Mouse (Mus musculus) liver, postnatal 0 days (tissue): ENCODE results near the gene Rtn3. TPM values are rescaled to one million over a fixed set of nuclear protein-coding genes. Genes with fewer than 3 reads are reported as not detected.
A peak's percentile ranks its signal among the peaks of the same experiment; 100 is the strongest.

Experiments
- ATAC-seq: fragments of 200-750 bp; cut with Nextera tagmentation; 2 replicates; pipeline ENCODE4 v1.8.0; 2017; ENCODE audit warnings: mild to moderate bottlenecking, moderate library complexity
- DNase-seq: peaks from one replicate; pipeline ENCODE4 v3.0.0-alpha.2; 2016
- H3K27ac ChIP-seq: fragments of 300-500 bp; sonication (generic); 2 replicates; pipeline ENCODE4 v1.5.1; 2014; ENCODE audit warnings: antibody characterized with exemption, moderate library complexity, mild to moderate bottlenecking, low read depth
- H3K27me3 ChIP-seq: fragments of 300-500 bp; sonication (generic); 2 replicates; pipeline ENCODE4 v1.6.1; 2014; ENCODE audit warnings: low read length, control low read depth, mixed read lengths; ENCODE audit not compliant: insufficient read depth
- H3K36me3 ChIP-seq: fragments of 300-500 bp; sonication (generic); replicated peaks from 2 replicates; pipeline ENCODE4 v1.6.1; 2014; ENCODE audit warnings: mild to moderate bottlenecking, control low read depth, low read length, moderate library complexity, mixed read lengths; ENCODE audit not compliant: insufficient read depth
- H3K4me1 ChIP-seq: fragments of 300-500 bp; sonication (generic); 2 replicates; pipeline ENCODE4 v1.6.1; 2014; ENCODE audit warnings: antibody characterized with exemption, mild to moderate bottlenecking, control low read depth; ENCODE audit not compliant: insufficient read depth
- H3K4me2 ChIP-seq: fragments of 300-500 bp; sonication (generic); 2 replicates; pipeline ENCODE4 v1.6.1; 2014; ENCODE audit warnings: low read depth, mild to moderate bottlenecking, low read length, moderate library complexity, mixed read lengths
- H3K4me3 ChIP-seq: fragments of 300-500 bp; sonication (generic); 2 replicates; pipeline ENCODE4 v1.5.1; 2014; ENCODE audit warnings: low read depth, low read length
- H3K9ac ChIP-seq: fragments of 300-500 bp; sonication (generic); replicated peaks from 2 replicates; pipeline ENCODE4 v1.6.1; 2014; ENCODE audit warnings: mild to moderate bottlenecking, moderate library complexity
- H3K9me3 ChIP-seq: fragments of 300-500 bp; sonication (generic); 2 replicates; pipeline ENCODE4 v1.6.1; 2016; ENCODE audit warnings: mild to moderate bottlenecking, control low read depth, low read length, mixed read lengths
- CTCF ChIP-seq: sonication (generic); IDR thresholded peaks from 2 replicates; pipeline ENCODE4 v1.5.1; 2016; ENCODE audit warnings: antibody characterized with exemption, low read depth
- EP300 ChIP-seq: IDR thresholded peaks from 2 replicates; pipeline ENCODE4 v1.6.1; 2016; ENCODE audit warnings: antibody characterized with exemption, low read depth, mild to moderate bottlenecking
- WGBS: fragments of 180-500 bp; shearing (Covaris S2); extraction: QIAGEN DNeasy Blood & Tissue Kit; methylation state at CpG from one replicate; pipeline ENCODE4 v1.1.7; 2014; ENCODE audit not compliant: insufficient replicate concordance; 5-methylcytosine and 5-hydroxymethylcytosine counted together
- polyA plus RNA-seq: library from polyadenylated mRNA; unstranded; fragments of >200 nt; fragmentation: Nextera tagmentation; extraction: Ambion mirVana; gene quantifications from 2 replicates; pipeline ENCODE4 v1.2.1, GENCODE M21; 2015

The Rtn3 gene
- polyA plus RNA-seq, 1 experiment from 2014 or later: 62.2 TPM

DNA sequence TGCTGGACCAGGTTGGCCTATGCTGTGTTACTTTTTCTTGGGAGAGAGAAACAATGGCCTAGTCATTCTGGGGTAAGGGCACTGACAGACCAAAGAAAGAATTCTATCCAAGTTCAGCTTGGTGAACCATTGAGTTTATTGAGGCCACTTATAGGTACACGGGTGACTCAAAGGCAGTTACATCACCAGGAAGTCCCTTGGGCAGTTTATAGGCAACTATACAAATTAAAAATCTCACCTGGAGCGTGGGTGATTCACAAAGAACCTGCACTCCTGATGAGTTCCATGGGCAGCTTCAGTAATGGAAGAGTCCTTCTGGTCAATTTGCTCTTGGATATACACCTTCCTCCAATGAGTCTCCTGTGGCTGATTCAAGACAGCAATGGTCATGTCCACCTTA lies 9.6 kb upstream of the Rtn3 start:
- ATAC-seq (no peak), DNase-seq (no peak)
- Histone ChIP-seq H3K4me3 (no peak overlapping the region), H3K4me1 (peaks cover 20% of the 10 kb centered on the region), H3K36me3 (no peaks in the 10 kb centered on the region), H3K9ac (no peak overlapping the region), H3K9me3 (no peaks in the 10 kb centered on the region), H3K27me3 (no peaks in the 10 kb centered on the region), H3K4me2 (no peak overlapping the region), H3K27ac (no peak overlapping the region)
- no peak for TF ChIP-seq CTCF
- no peak for TF ChIP-seq EP300
- WGBS: 83% methylated on average over 2 of the region's 2 CpGs

- TF ChIP-seq CTCF (no peak), EP300 (no peak)
- ATAC-seq (no peak), DNase-seq (no peak)
- no peak overlapping the region for H3K4me2 ChIP-seq
- no peak overlapping the region for H3K27ac ChIP-seq
- no peaks in the 10 kb centered on the region for H3K36me3 ChIP-seq
- no peaks in the 10 kb centered on the region for H3K9me3 ChIP-seq
- no peak overlapping the region for H3K4me3 ChIP-seq
- peaks cover 15% of the 10 kb centered on the region for H3K4me1 ChIP-seq
- 83% methylated on average over 6 of the region's 6 CpGs for WGBS
- no peaks in the 10 kb centered on the region for H3K27me3 ChIP-seq
- no peak overlapping the region for H3K9ac ChIP-seq
Measured at GRCm38 (mm10) chr19:7491960-7492359, 8.9 kb upstream of the Rtn3 start.

GRCm38 (mm10) chr19:7487680-7488079 lies 4.6 kb upstream of the Rtn3 start:
- no peak overlapping the region for H3K9ac ChIP-seq
- H3K27me3 ChIP-seq: no peaks in the 10 kb centered on the region
- no peak for ATAC-seq
- no peak overlapping the region for H3K27ac ChIP-seq
- 0 out of 2 replicates have a peak, but pooled peaks cover under 1% of the 10 kb centered on the region for H3K4me1 ChIP-seq
- no peaks in the 10 kb centered on the region for H3K9me3 ChIP-seq
- H3K4me3 ChIP-seq: no peak overlapping the region
- DNase-seq: no peak
- TF ChIP-seq CTCF (no peak), EP300 (no peak)
- 63% methylated on average over 8 of the region's 8 CpGs for WGBS
- no peaks in the 10 kb centered on the region for H3K36me3 ChIP-seq
- H3K4me2 ChIP-seq: 0 out of 2 replicates have a peak overlapping the region, but pooled peaks have one; percentile 8

DNA sequence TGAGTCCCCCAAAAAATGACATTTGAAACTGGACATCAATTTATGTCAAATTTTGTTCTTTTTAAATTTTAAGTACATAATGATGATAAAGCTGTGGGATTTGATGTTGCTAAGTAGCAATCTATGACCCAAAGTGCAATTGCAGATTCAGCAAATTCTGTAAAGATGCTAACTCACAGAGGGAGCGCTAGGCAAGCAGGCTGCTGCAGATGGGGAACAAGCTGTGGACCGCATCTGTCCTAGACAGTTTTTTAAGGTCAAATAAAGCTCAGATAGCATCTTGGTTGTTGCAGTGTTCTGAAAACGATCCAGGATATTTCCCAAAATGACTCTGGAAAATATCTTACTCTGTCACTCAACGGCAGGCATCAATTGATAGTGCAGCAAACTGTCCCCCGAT lies 995 bp upstream of the Rtn3 start:
- Histone ChIP-seq H3K9me3 (no peaks in the 10 kb centered on the region), H3K27ac (no peak overlapping the region), H3K4me1 (peaks cover 11% of the 10 kb centered on the region), H3K27me3 (no peaks in the 10 kb centered on the region), H3K9ac (no peak overlapping the region), H3K4me2 (peak overlapping the region; percentile 87), H3K36me3 (no peaks in the 10 kb centered on the region), H3K4me3 (peak overlapping the region; percentile 86; the same call in 1 of the 2 replicates)
- ATAC-seq (no peak), DNase-seq (no peak)
- TF ChIP-seq CTCF (no peak), EP300 (no peak)
- WGBS: 58% methylated on average over 5 of the region's 5 CpGs

DNA sequence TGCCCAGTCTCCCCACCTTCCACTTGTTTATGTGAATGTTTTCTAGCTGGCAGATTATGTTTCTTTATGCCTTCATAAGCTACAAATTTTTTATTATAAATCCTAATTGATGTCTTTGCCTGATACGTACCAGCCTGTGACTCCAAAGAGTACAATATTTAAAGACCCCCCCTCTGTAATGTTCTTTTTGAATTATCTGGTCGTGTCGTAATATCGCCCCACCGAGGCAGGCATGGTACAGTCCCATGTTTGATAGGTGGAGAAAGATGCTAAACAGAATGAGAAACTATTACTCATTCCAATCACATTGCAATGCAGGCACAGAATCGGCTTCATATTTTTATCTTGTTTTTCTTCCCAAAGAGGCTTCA lies 416 bp upstream of the Rtn3 start:
- Histone ChIP-seq H3K4me3 (peak overlapping the region; percentile 86), H3K9me3 (no peaks in the 10 kb centered on the region), H3K4me2 (peak overlapping the region; percentile 87), H3K27ac (peak overlapping the region; percentile 99), H3K27me3 (no peaks in the 10 kb centered on the region), H3K9ac (peak overlapping the region; percentile 94), H3K36me3 (no peaks in the 10 kb centered on the region), H3K4me1 (peaks cover 11% of the 10 kb centered on the region)
- TF ChIP-seq CTCF (peak; percentile 34; the same call in 1 of the 2 replicates), EP300 (no peak; the same call in 1 of the 2 replicates)
- ATAC-seq (peak; percentile 63), DNase-seq (no peak)
- 1% methylated on average over 6 of the region's 6 CpGs for WGBS

GRCm38 (mm10) chr19:7482266-7482598 lies 849 bp downstream of the Rtn3 start:
- no peaks in the 10 kb centered on the region for H3K27me3 ChIP-seq

More at GRCm38 (mm10) chr19:7482266-7482598, 849 bp downstream of the Rtn3 start:
- H3K4me2 ChIP-seq: peak overlapping the region; percentile 87
- no peaks in the 10 kb centered on the region for H3K9me3 ChIP-seq
- H3K36me3 ChIP-seq: no peaks in the 10 kb centered on the region
- ATAC-seq (no peak), DNase-seq (no peak)
- peak overlapping the region; percentile 99 for H3K27ac ChIP-seq
- H3K4me3 ChIP-seq: peak overlapping the region; percentile 86
- no peak for TF ChIP-seq EP300
- no peak for TF ChIP-seq CTCF
- peaks cover 11% of the 10 kb centered on the region for H3K4me1 ChIP-seq
- WGBS: 2% methylated on average over 7 of the region's 7 CpGs
- H3K9ac ChIP-seq: peak overlapping the region; percentile 94
